Mouse (Mus musculus) MEL (cell line): Measurements from ENCODE around the gene Ifna9. TPM values are rescaled to one million over a fixed set of nuclear protein-coding genes. Genes with fewer than 3 reads are reported as not detected.
"Not testable (repeated sequence)": the region's sequence is repeated elsewhere in the genome, so short reads cannot be mapped to it uniquely, and the experiment has no call there.

Experiments used
- DNase-seq: peaks from one replicate; pipeline ENCODE4 v3.0.0; 2011; ENCODE audit warnings: low read depth, low spot score
- H3K27ac ChIP-seq: 2 replicates; pipeline ENCODE4 v1.5.1; 2012; ENCODE audit warnings: low read depth, mild to moderate bottlenecking, control low read depth, low read length, moderate library complexity; ENCODE audit not compliant: control insufficient read depth
- H3K27me3 ChIP-seq, 2 experiments: fragments of 150-350 bp in 1 of 2; sonication (generic) in 1 of 2; 2 replicates each; pipeline ENCODE4 v1.6.1; 2012; ENCODE audit warnings: low read length in 2 of 2, mild to moderate bottlenecking in 2 of 2, improper control_type of control experiment in 1 of 2, moderate library complexity in 1 of 2; ENCODE audit not compliant: insufficient read depth in 2 of 2, control insufficient read depth in 1 of 2
- H3K36me3 ChIP-seq, 2 experiments: 2 replicates each; pipeline ENCODE4 v1.6.1; 2012 to 2014; ENCODE audit warnings: low read length in 2 of 2, improper control_type of control experiment in 1 of 2, inconsistent platforms in 1 of 2, mild to moderate bottlenecking in 1 of 2; ENCODE audit not compliant: insufficient read depth in 2 of 2, control insufficient read depth in 1 of 2
- H3K4me1 ChIP-seq, 2 experiments: fragments of 150-350 bp in 1 of 2; sonication (generic) in 1 of 2; 2 replicates each; pipeline ENCODE4 v1.6.1; 2012; ENCODE audit warnings: low read length in 2 of 2, improper control_type of control experiment in 1 of 2, mild to moderate bottlenecking in 1 of 2; ENCODE audit not compliant: insufficient read depth in 2 of 2, control insufficient read depth in 1 of 2
- H3K4me3 ChIP-seq, 2 experiments: fragments of 150-350 bp in 1 of 2; sonication (generic) in 1 of 2; 2 replicates each; pipeline ENCODE4 v1.5.1; 2012; ENCODE audit warnings: low read depth in 2 of 2, low read length in 2 of 2, mild to moderate bottlenecking in 2 of 2, moderate library complexity in 2 of 2, control low read depth in 1 of 2, improper control_type of control experiment in 1 of 2; ENCODE audit not compliant: control insufficient read depth in 1 of 2, insufficient read depth in 1 of 2
- H3K79me2 ChIP-seq: 2 replicates; pipeline ENCODE4 v1.6.1; 2012; ENCODE audit warnings: mild to moderate bottlenecking, low read length, moderate library complexity; ENCODE audit not compliant: control insufficient read depth, poor library complexity, insufficient read depth
- H3K9ac ChIP-seq: 2 replicates; pipeline ENCODE4 v1.6.1; 2012; ENCODE audit warnings: low read depth, mild to moderate bottlenecking, control low read depth, low read length, moderate library complexity; ENCODE audit not compliant: control insufficient read depth, poor library complexity, severe bottlenecking
- H3K9me3 ChIP-seq: fragments of 150-350 bp; sonication (generic); replicated peaks from 2 replicates; pipeline ENCODE4 v1.6.1; 2012; ENCODE audit warnings: mild to moderate bottlenecking, low read length, improper control_type of control experiment, moderate library complexity; ENCODE audit not compliant: insufficient read depth
- CHD1 ChIP-seq: IDR thresholded peaks from 2 replicates; pipeline ENCODE4 v1.6.1; 2012; ENCODE audit warnings: low read depth, mild to moderate bottlenecking, inconsistent platforms, low read length, improper control_type of control experiment
- CHD2 ChIP-seq: IDR thresholded peaks from 2 replicates; pipeline ENCODE4 v1.6.1; 2011; ENCODE audit warnings: low read length, improper control_type of control experiment
- CTCF ChIP-seq, 3 experiments: IDR thresholded peaks in 2 of 3; conservative IDR thresholded peaks in 1 of 3; 2 replicates each; pipeline ENCODE4 v1.5.1; 2011 to 2012; ENCODE audit warnings: low read length in 3 of 3, low read depth in 2 of 3, mild to moderate bottlenecking in 2 of 3, improper control_type of control experiment in 1 of 3, inconsistent platforms in 1 of 3, mixed read lengths in 1 of 3, moderate library complexity in 1 of 3; ENCODE audit not compliant: control insufficient read depth in 1 of 3, insufficient read depth in 1 of 3, poor library complexity in 1 of 3, severe bottlenecking in 1 of 3
- E2F4 ChIP-seq: IDR thresholded peaks from 2 replicates; pipeline ENCODE4 v1.6.1; 2011; ENCODE audit warnings: low read depth, low read length, improper control_type of control experiment, borderline replicate concordance
- ELF1 ChIP-seq: IDR thresholded peaks from 2 replicates; pipeline ENCODE4 v1.6.1; 2014; ENCODE audit warnings: low read depth, mild to moderate bottlenecking, inconsistent platforms, low read length, improper control_type of control experiment, moderate library complexity
- HCFC1 ChIP-seq: IDR thresholded peaks from 2 replicates; pipeline ENCODE4 v1.6.1; 2012; ENCODE audit warnings: low read depth, mild to moderate bottlenecking, inconsistent platforms, low read length, improper control_type of control experiment, moderate library complexity
- JUND ChIP-seq: IDR thresholded peaks from 2 replicates; pipeline ENCODE4 v1.6.1; 2011; ENCODE audit warnings: low read depth, mild to moderate bottlenecking, improper control_type of control experiment, low read length
- MAX ChIP-seq: IDR thresholded peaks from 2 replicates; pipeline ENCODE4 v1.6.1; 2011; ENCODE audit warnings: low read length, improper control_type of control experiment
- MAZ ChIP-seq: IDR thresholded peaks from 2 replicates; pipeline ENCODE4 v1.6.1; 2012; ENCODE audit warnings: low read depth, mild to moderate bottlenecking, inconsistent platforms, low read length, improper control_type of control experiment
- MEF2A ChIP-seq: IDR thresholded peaks from 2 replicates; pipeline ENCODE4 v1.6.1; 2014; ENCODE audit warnings: low read depth, mild to moderate bottlenecking, inconsistent platforms, low read length, improper control_type of control experiment; ENCODE audit not compliant: poor library complexity, insufficient replicate concordance, severe bottlenecking; ENCODE audit errors: extremely low read depth
- NRF1 ChIP-seq: IDR thresholded peaks from 2 replicates; pipeline ENCODE4 v1.6.1; 2014; ENCODE audit warnings: low read depth, mild to moderate bottlenecking, inconsistent platforms, low read length, improper control_type of control experiment, moderate library complexity; ENCODE audit not compliant: poor library complexity, insufficient read depth, severe bottlenecking
- POLR2A ChIP-seq, 2 experiments: IDR thresholded peaks; 2 replicates each; pipeline ENCODE4 v1.6.1; 2011 to 2012; ENCODE audit warnings: low read length in 2 of 2, mild to moderate bottlenecking in 2 of 2, control low read depth in 1 of 2, improper control_type of control experiment in 1 of 2, low read depth in 1 of 2, moderate library complexity in 1 of 2; ENCODE audit not compliant: control insufficient read depth in 1 of 2, insufficient read depth in 1 of 2, poor library complexity in 1 of 2
- POLR2AphosphoS5 ChIP-seq: IDR thresholded peaks from 2 replicates; pipeline ENCODE4 v1.6.1; 2012; ENCODE audit warnings: low read depth, borderline replicate concordance, mild to moderate bottlenecking, inconsistent platforms, low read length, moderate library complexity, mixed read lengths
- ZMIZ1 ChIP-seq: IDR thresholded peaks from 2 replicates; pipeline ENCODE4 v1.6.1; 2012; ENCODE audit warnings: low read depth, mild to moderate bottlenecking, inconsistent platforms, low read length, improper control_type of control experiment, moderate library complexity
- polyA plus RNA-seq, 2 experiments: library from polyadenylated mRNA; stranded (reverse) in 1 of 2; unstranded in 1 of 2; fragments of >175 nt in 1 of 2; fragments of >200 nt in 1 of 2; gene quantifications; 2 replicates each; pipeline versions ENCODE4 v1.2.1 to v1.2.4; 2012; ENCODE audit warnings: low replicate concordance in 2 of 2, low read depth in 1 of 2; ENCODE audit not compliant: insufficient read length in 2 of 2, insufficient read depth in 1 of 2, missing spikeins in 1 of 2
- total RNA-seq: library from RNA; depleted of rRNA; stranded (reverse); fragments of 300-350 nt; gene quantifications from 2 replicates; pipeline ENCODE4 v1.2.3, GENCODE M21; 2012

Ifna9 gene
- total and polyA plus RNA-seq, 3 experiments, result not detected

GRCm38 (mm10) chr4:88571698-88572097 lies 20.5 kb downstream of the Ifna9 start, which contains the start of gene Ifna14:
Gene Ifna14 (minus strand): TSS chr4:88571798.
- no peak for DNase-seq

GRCm38 (mm10) chr4:88561791-88562190 lies 30.4 kb downstream of the Ifna9 start:
- Histone ChIP-seq H3K79me2 (no peaks in the 10 kb centered on the region), H3K4me1 (no peaks in the 10 kb centered on the region), H3K9me3 (no peaks in the 10 kb centered on the region), H3K27me3 (peaks cover 2% of the 10 kb centered on the region in 2 experiments; a peak in 2 of 4 replicates), H3K9ac (no peak overlapping the region), H3K36me3 (no peaks in the 10 kb centered on the region), H3K27ac (no peak overlapping the region), H3K4me3 (no peak overlapping the region)
- no peak for DNase-seq
- no peak for TF ChIP-seq ELF1
- no peak for TF ChIP-seq HCFC1
- TF ChIP-seq POLR2AphosphoS5, result no peak
- no peak for TF ChIP-seq E2F4
- TF ChIP-seq CHD1, result no peak
- no peak for TF ChIP-seq NRF1

More at GRCm38 (mm10) chr4:88571698-88572097, 20.5 kb downstream of the Ifna9 start, which contains the start of gene Ifna14:
- TF ChIP-seq CTCF (IDR thresholded peaks at IDR 0.05 in 2 of 3, conservative IDR thresholded peaks at IDR 0.05 in 1 of 3; ENCODE audit: control insufficient read depth in 1 of 3, insufficient read depth in 1 of 3, low read depth in 2 of 3, low read length in 3 of 3, poor library complexity in 1 of 3, severe bottlenecking in 1 of 3) (no peak), ZMIZ1 (no peak), JUND (no peak), POLR2A (IDR thresholded peaks at IDR 0.05; ENCODE audit: control insufficient read depth in 1 of 2, insufficient read depth in 1 of 2, low read depth in 1 of 2, low read length in 2 of 2, poor library complexity in 1 of 2) (no peak), MAZ (no peak), CHD2 (no peak), MEF2A (no peak), NRF1 (no peak), MAX (no peak)
- no peaks in the 10 kb centered on the region for H3K4me1 ChIP-seq
- no peak within 1 kb of the TSS for H3K4me3 ChIP-seq
- H3K27me3 ChIP-seq, result no peaks in the 10 kb centered on the region; a peak in 1 of 4 replicates
- H3K9me3 ChIP-seq, result no peaks in the 10 kb centered on the region
- no peak within 1 kb of the TSS for H3K9ac ChIP-seq
- no peaks in the 10 kb centered on the region for H3K36me3 ChIP-seq
- H3K27ac ChIP-seq, result no peak within 1 kb of the TSS
- no peaks in the 10 kb centered on the region for H3K79me2 ChIP-seq

GRCm38 (mm10) chr4:88558145-88558544 lies 34.0 kb downstream of the Ifna9 start, which contains the start of gene Ifna15:
Gene Ifna15 (minus strand): TSS chr4:88558245.
- H3K9me3 ChIP-seq, H3K27me3 ChIP-seq, H3K36me3 ChIP-seq, H3K79me2 ChIP-seq, H3K9ac ChIP-seq, H3K27ac ChIP-seq, DNase-seq, H3K4me1 ChIP-seq, H3K4me3 ChIP-seq: not testable (repeated sequence)
